Mouse (Mus musculus): ENCODE data around the gene Tmem56.
A peak's percentile ranks its signal among the peaks of the same experiment; 100 is the strongest.

The Tmem56 gene

GRCm38 (mm10) chr3:121224763-121225162 is 58.1 kb downstream of the Tmem56 start:
- no peak for DNase-seq

- no peak for DNase-seq
Observed at GRCm38 (mm10) chr3:121224185-121224584, 58.7 kb downstream of the Tmem56 start.

- DNase-seq = no peak
Observed at GRCm38 (mm10) chr3:121221987-121222386, 60.9 kb downstream of the Tmem56 start.

GRCm38 (mm10) chr3:121217011-121217410 is 65.9 kb downstream of the Tmem56 start:
- no peak for DNase-seq

GRCm38 (mm10) chr3:121213501-121213900 is 69.4 kb downstream of the Tmem56 start:
- no peak for DNase-seq

GRCm38 (mm10) chr3:121212156-121212555 is 70.7 kb downstream of the Tmem56 start:
- DNase-seq = no peak

GRCm38 (mm10) chr3:121208994-121209393 is 73.9 kb downstream of the Tmem56 start:
- no peak for DNase-seq

GRCm38 (mm10) chr3:121206202-121206882 is 76.6 kb downstream of the Tmem56 start:
- no peak for DNase-seq

- no peak for DNase-seq
Observed at GRCm38 (mm10) chr3:121202638-121203037, 80.3 kb downstream of the Tmem56 start.

- no peak for DNase-seq
Observed at GRCm38 (mm10) chr3:121201012-121201747, 81.7 kb downstream of the Tmem56 start.

- DNase-seq = peak; percentile 20
Observed at GRCm38 (mm10) chr3:121189199-121189598, 93.7 kb downstream of the Tmem56 start.

- DNase-seq = no peak
Observed at GRCm38 (mm10) chr3:121187510-121187909, 95.4 kb downstream of the Tmem56 start.

GRCm38 (mm10) chr3:121186925-121187324 is 96.0 kb downstream of the Tmem56 start:
- no peak for DNase-seq

- DNase-seq = no peak
Observed at GRCm38 (mm10) chr3:121185197-121185596, 97.7 kb downstream of the Tmem56 start.

- DNase-seq = no peak
Observed at GRCm38 (mm10) chr3:121176011-121176410, 106.9 kb downstream of the Tmem56 start.

- DNase-seq = no peak
Observed at GRCm38 (mm10) chr3:121174248-121174945, 108.5 kb downstream of the Tmem56 start.

- DNase-seq = no peak
Observed at GRCm38 (mm10) chr3:121172718-121173117, 110.2 kb downstream of the Tmem56 start.

GRCm38 (mm10) chr3:121171872-121172265 is 111.0 kb downstream of the Tmem56 start:
- no peak for DNase-seq

- peak; percentile 88 for DNase-seq
Observed at GRCm38 (mm10) chr3:121171243-121171871, 111.5 kb downstream of the Tmem56 start, which contains the start of gene Rwdd3. Gene Rwdd3, minus strand, starts transcription at chr3:121171695.

GRCm38 (mm10) chr3:121170631-121171030 is 112.3 kb downstream of the Tmem56 start:
- no peak for DNase-seq

GRCm38 (mm10) chr3:121169092-121169942 is 113.6 kb downstream of the Tmem56 start:
- DNase-seq = no peak

- DNase-seq = no peak
Observed at GRCm38 (mm10) chr3:121168581-121168980, 114.3 kb downstream of the Tmem56 start.
